Mouse (Mus musculus) kidney, postnatal 0 days (tissue): ENCODE data around the gene Tctn1. TPM values are rescaled to one million over a fixed set of nuclear protein-coding genes. Genes with fewer than 3 reads are reported as not detected.

Experiments used
- ATAC-seq: fragments of 200-750 bp; cut with Nextera tagmentation; replicated peaks from 2 replicates; pipeline ENCODE4 v1.8.0; 2017; ENCODE audit warnings: low read depth, moderate number of reproducible peaks, moderate TSS enrichment, moderate library complexity; ENCODE audit not compliant: low FRiP score
- DNase-seq: peaks from one replicate; pipeline ENCODE4 v3.0.0-alpha.2; 2016; ENCODE audit warnings: low spot score
- H3K27ac ChIP-seq: fragments of 300-500 bp; sonication (generic); 2 replicates; pipeline ENCODE4 v1.5.1; 2014; ENCODE audit warnings: mild to moderate bottlenecking
- H3K27me3 ChIP-seq: fragments of 300-500 bp; sonication (generic); 2 replicates; pipeline ENCODE4 v1.6.1; 2014; ENCODE audit warnings: low read length, mixed read lengths; ENCODE audit not compliant: insufficient read depth
- H3K36me3 ChIP-seq: fragments of 300-500 bp; sonication (generic); 2 replicates; pipeline ENCODE4 v1.6.1; 2014; ENCODE audit warnings: low read length, mixed read lengths; ENCODE audit not compliant: insufficient read depth
- H3K4me1 ChIP-seq: fragments of 300-500 bp; sonication (generic); replicated peaks from 2 replicates; pipeline ENCODE4 v1.6.1; 2014; ENCODE audit warnings: antibody characterized with exemption, low read length, mixed read lengths; ENCODE audit not compliant: insufficient read depth
- H3K4me2 ChIP-seq: fragments of 300-500 bp; sonication (generic); 2 replicates; pipeline ENCODE4 v1.6.1; 2014; ENCODE audit warnings: mild to moderate bottlenecking, low read length, moderate library complexity, mixed read lengths
- H3K4me3 ChIP-seq: fragments of 300-500 bp; sonication (generic); replicated peaks from 2 replicates; pipeline ENCODE4 v1.5.1; 2014; ENCODE audit warnings: low read depth, low read length
- H3K9ac ChIP-seq: fragments of 300-500 bp; sonication (generic); 2 replicates; pipeline ENCODE4 v1.6.1; 2014; ENCODE audit warnings: low read depth, low read length
- H3K9me3 ChIP-seq: fragments of 300-500 bp; sonication (generic); replicated peaks from 2 replicates; pipeline ENCODE4 v1.6.1; 2016; ENCODE audit warnings: low read length, inconsistent platforms, mixed read lengths
- CTCF ChIP-seq: IDR thresholded peaks from 2 replicates; pipeline ENCODE4 v1.5.1; 2016; ENCODE audit warnings: antibody characterized with exemption, low read depth, mild to moderate bottlenecking, moderate library complexity
- WGBS: fragments of 180-500 bp; shearing (Covaris S2); extraction: QIAGEN DNeasy Blood & Tissue Kit; methylation state at CpG from one replicate; pipeline ENCODE4 v1.1.7; 2014; 5-methylcytosine and 5-hydroxymethylcytosine counted together
- polyA plus RNA-seq: library from polyadenylated mRNA; unstranded; fragments of >200 nt; fragmentation: Nextera tagmentation; extraction: Ambion mirVana; gene quantifications from 2 replicates; pipeline ENCODE4 v1.2.1, GENCODE M21; 2015

Tctn1 gene
- polyA plus RNA-seq, 1 experiment from 2014 or later = 5.2 TPM

DNA sequence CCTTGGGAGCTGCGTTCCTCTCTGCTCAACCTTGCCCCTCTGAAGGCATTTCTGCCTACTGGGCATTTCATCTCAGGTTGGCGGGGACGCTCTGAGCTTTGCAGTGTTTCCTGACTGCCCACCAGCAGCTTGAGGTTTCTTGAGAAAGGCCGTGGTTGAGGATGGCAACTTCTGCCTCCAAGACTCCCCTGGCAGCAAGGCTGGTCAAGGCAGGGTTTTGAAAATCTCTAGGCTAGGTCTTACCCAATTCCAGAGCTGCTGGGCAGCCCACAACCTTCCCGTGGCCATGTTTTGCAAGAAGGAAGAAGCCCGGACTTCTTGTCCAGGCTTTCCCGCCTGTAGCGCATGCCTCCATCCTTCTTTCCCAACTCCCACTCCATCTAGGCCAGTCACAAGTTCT is 53.4 kb downstream of the Tctn1 start:
- 90% methylated on average over 8 of the region's 8 CpGs for WGBS
- no peaks in the 10 kb centered on the region for H3K9me3 ChIP-seq
- TF ChIP-seq CTCF = no peak
- H3K9ac ChIP-seq = no peak overlapping the region
- ATAC-seq (no peak), DNase-seq (no peak)
- no peak overlapping the region for H3K27ac ChIP-seq
- 0 out of 2 replicates have a peak, but pooled peaks cover 3% of the 10 kb centered on the region for H3K4me1 ChIP-seq
- H3K4me3 ChIP-seq = no peak overlapping the region
- no peaks in the 10 kb centered on the region for H3K27me3 ChIP-seq
- no peak overlapping the region for H3K4me2 ChIP-seq
- no peaks in the 10 kb centered on the region for H3K36me3 ChIP-seq

DNA sequence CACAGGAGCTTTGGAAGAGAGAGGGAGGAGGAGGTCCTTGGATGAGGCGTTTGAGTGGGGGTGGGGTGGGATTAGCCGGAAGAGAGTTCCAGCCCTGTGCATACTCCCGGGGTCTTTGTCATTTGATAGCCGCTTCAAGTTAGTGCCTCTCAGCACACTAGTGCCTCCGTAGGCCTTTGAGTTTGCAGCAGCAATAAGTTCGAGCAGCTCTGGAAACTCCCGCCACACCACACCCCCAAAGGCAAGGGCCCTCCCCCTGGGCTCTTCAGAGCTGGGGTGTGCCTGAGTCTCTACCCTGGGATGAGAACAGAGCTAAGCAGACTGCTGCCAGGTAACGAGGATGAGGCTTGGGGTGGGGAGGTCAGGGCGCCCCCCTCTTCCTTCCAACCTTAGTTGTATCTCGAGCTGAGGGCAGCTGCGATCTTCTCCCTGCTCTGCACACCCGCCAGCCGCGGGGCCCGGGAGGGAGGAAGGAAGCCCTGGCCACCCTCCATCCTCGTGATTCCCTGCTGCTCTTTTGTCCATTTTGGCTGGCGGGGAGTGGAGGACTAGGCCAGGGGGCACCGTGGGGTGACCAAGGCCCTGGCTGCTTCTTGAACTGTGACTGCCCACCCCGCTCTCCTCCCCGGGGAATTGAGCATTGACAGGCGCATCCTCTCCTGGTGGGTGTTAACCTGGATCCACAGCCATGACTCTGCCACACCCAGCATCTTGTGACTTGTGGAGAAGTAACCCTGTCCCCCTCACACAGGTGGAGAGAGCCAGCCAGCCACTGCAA is 54.5 kb downstream of the Tctn1 start:
- Histone ChIP-seq H3K4me3 (peak overlapping the region; percentile 33), H3K27ac (peak overlapping the region; percentile 68), H3K9me3 (no peaks in the 10 kb centered on the region), H3K27me3 (no peaks in the 10 kb centered on the region), H3K9ac (peak overlapping the region; percentile 48; the same call in 1 of the 2 replicates), H3K36me3 (no peaks in the 10 kb centered on the region), H3K4me2 (peak overlapping the region; percentile 62), H3K4me1 (0 out of 2 replicates have a peak, but pooled peaks cover 3% of the 10 kb centered on the region)
- peak; percentile 93 for DNase-seq
- ATAC-seq = peak; percentile 76
- peak; percentile 16; the same call in 1 of the 2 replicates for TF ChIP-seq CTCF
- WGBS = 5% methylated on average over 17 of the region's 21 CpGs

DNA sequence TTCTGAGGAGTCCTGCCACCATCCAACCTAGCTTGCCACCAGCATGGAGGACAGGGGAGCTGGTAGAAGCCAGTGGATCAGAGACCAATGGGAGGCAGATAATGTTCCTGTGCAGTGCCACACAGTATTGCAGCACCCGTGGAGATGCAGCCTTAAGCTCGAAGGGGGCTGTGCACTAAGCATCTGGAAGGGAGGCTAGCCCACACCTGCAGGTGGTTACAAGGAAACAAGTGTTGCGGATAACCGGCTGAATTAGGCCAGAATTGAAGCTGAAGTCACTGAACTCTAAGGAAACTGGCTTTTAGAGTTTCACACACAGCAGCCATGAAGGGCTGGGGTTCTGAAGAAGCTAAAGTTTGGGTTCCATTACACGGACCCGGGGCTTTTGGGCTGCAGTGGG is 55.4 kb downstream of the Tctn1 start:
- peak overlapping the region; percentile 68; the same call in 1 of the 2 replicates for H3K27ac ChIP-seq
- H3K4me2 ChIP-seq = no peak overlapping the region

DNA sequence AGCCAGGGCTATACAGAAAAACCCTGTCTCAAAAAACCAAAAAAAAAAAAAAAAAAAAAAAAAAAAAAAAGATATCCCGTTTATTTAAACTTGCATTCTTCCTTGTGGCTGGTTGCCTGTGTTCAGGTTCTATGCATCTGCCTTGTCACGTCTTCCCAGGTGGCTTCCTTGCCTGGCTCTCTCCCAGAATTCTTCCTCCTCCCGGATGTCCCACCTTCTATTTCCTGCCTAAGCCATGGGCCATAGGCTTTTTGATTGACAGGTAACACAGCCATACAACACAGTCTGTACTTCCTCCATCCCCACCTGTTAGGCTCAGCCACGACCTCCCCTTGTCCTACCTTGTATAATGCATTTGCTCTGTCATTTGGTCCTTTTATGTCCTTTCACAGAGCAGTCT is 57.8 kb downstream of the Tctn1 start, which contains the start of gene Hvcn1:
Gene Hvcn1 (plus strand): TSS at position 330 of the 400 bp plus-strand sequence.
- no peaks in the 10 kb centered on the region for H3K9me3 ChIP-seq
- ATAC-seq = no peak
- H3K27me3 ChIP-seq = no peaks in the 10 kb centered on the region
- no peak within 1 kb of the TSS for H3K9ac ChIP-seq
- no peak within 1 kb of the TSS for H3K27ac ChIP-seq
- H3K36me3 ChIP-seq = no peaks in the 10 kb centered on the region
- DNase-seq = no peak
- no peak for TF ChIP-seq CTCF
- 71% methylated on average over 4 of the region's 4 CpGs for WGBS
- H3K4me2 ChIP-seq = no peak within 1 kb of the TSS
- H3K4me1 ChIP-seq = 0 out of 2 replicates have a peak, but pooled peaks cover 3% of the 10 kb centered on the region
- H3K4me3 ChIP-seq = no peak within 1 kb of the TSS

More for the DNA sequence above, 55.4 kb downstream of the Tctn1 start:
- ATAC-seq = no peak
- Histone ChIP-seq H3K9me3 (no peaks in the 10 kb centered on the region), H3K36me3 (no peaks in the 10 kb centered on the region), H3K4me3 (no peak overlapping the region), H3K27me3 (no peaks in the 10 kb centered on the region), H3K9ac (no peak overlapping the region), H3K4me1 (0 out of 2 replicates have a peak, but pooled peaks cover 3% of the 10 kb centered on the region)
- TF ChIP-seq CTCF = no peak
- 41% methylated on average over 6 of the region's 6 CpGs for WGBS
- no peak for DNase-seq

DNA sequence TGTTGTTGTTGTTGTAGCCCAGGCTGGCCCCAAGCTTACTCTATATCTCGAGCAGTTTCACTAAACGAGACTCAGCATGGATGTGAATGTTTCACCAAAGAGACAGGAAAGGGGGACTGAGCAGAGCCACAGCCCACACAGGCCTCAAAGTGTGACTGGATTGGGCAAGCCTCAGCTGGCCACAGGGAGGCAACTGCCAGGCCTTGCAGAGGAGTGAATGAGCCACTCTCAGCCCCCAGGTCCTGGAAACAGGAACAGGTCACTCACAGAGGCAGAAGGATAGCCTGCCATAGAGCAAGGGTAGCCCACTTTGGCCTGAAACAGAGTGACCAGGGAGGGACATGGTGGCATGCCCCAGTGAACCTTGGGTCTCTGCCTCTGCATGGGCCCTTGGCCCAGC is 60.1 kb downstream of the Tctn1 start:
- ATAC-seq (no peak), DNase-seq (no peak)
- Histone ChIP-seq H3K36me3 (no peaks in the 10 kb centered on the region), H3K27me3 (no peaks in the 10 kb centered on the region), H3K27ac (no peak overlapping the region), H3K9me3 (no peaks in the 10 kb centered on the region), H3K4me2 (no peak overlapping the region), H3K9ac (no peak overlapping the region), H3K4me1 (0 out of 2 replicates have a peak, but pooled peaks cover 2% of the 10 kb centered on the region), H3K4me3 (no peak overlapping the region)
- TF ChIP-seq CTCF = no peak
- WGBS = 64% methylated on average over 2 of the region's 2 CpGs

DNA sequence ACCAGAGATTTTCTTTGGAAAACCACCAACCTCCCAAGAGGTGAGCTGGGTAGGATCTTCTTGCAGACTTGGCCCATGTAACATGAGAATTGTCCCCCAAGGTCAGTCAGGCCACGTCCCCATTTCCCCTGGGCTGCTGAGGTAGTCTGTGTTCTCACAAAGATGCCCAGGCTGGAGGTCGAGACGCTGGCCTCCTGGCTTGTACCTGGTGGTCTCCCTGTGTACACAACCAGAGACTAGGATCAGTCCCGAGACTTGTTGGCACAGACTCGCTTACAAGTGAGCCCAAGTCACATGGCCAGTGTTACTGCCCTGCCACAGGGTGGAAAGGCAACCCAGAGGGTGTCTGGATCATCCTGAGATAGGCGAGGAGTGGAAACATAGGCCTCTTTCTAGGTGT is 62.4 kb downstream of the Tctn1 start:
- 89% methylated on average over 6 of the region's 6 CpGs for WGBS
- Histone ChIP-seq H3K4me3 (no peak overlapping the region), H3K9me3 (no peaks in the 10 kb centered on the region), H3K27me3 (no peaks in the 10 kb centered on the region), H3K27ac (no peak overlapping the region), H3K4me1 (no peaks in the 10 kb centered on the region), H3K4me2 (no peak overlapping the region), H3K9ac (no peak overlapping the region), H3K36me3 (no peaks in the 10 kb centered on the region)
- no peak for DNase-seq
- no peak for ATAC-seq
- TF ChIP-seq CTCF = no peak
